Mouse (Mus musculus) spleen, adult 2 months (tissue): Measurements from ENCODE around the gene U2surp. TPM values are rescaled to one million over a fixed set of nuclear protein-coding genes. Genes with fewer than 3 reads are reported as not detected.

Experiments used
- DNase-seq, 2 experiments: peaks; one replicate each; pipeline versions ENCODE4 v3.0.0 to v3.0.0-alpha.2; 2012 to 2021; ENCODE audit warnings: low spot score in 2 of 2, low read depth in 1 of 2
- H3K27ac ChIP-seq: fragments of 200-500 bp; 2 replicates; pipeline ENCODE4 v1.5.1; 2012; ENCODE audit warnings: low read length, inconsistent platforms; ENCODE audit not compliant: insufficient read depth
- H3K27me3 ChIP-seq: fragments of 200-500 bp; 2 replicates; pipeline ENCODE4 v1.6.1; 2012; ENCODE audit warnings: mild to moderate bottlenecking, moderate library complexity, low read length, inconsistent platforms; ENCODE audit not compliant: control insufficient read depth, insufficient read depth
- H3K36me3 ChIP-seq: fragments of 200-500 bp; 2 replicates; pipeline ENCODE4 v1.6.1; 2012; ENCODE audit warnings: mild to moderate bottlenecking, low read length, inconsistent platforms; ENCODE audit not compliant: control insufficient read depth, insufficient read depth
- H3K4me1 ChIP-seq: fragments of 200-500 bp; 2 replicates; pipeline ENCODE4 v1.6.1; 2011; ENCODE audit warnings: inconsistent platforms; ENCODE audit not compliant: control insufficient read depth, insufficient read depth, insufficient read length
- H3K4me3 ChIP-seq: fragments of 200-500 bp; 2 replicates; pipeline ENCODE4 v1.5.1; 2011; ENCODE audit warnings: mild to moderate bottlenecking, inconsistent platforms; ENCODE audit not compliant: insufficient read depth, insufficient read length; ENCODE audit errors: extremely low read depth
- CTCF ChIP-seq: fragments of 200-500 bp; IDR thresholded peaks from 2 replicates; pipeline ENCODE4 v1.5.1; 2011; ENCODE audit warnings: mild to moderate bottlenecking, inconsistent platforms; ENCODE audit not compliant: insufficient read depth, insufficient read length, insufficient replicate concordance; ENCODE audit errors: extremely low read depth
- POLR2A ChIP-seq: fragments of 200-500 bp; IDR thresholded peaks from 2 replicates; pipeline ENCODE4 v1.6.1; 2011; ENCODE audit warnings: low read depth, low read length, inconsistent platforms
- WGBS: fragments of 180-500 bp; shearing (Covaris S2); methylation state at CpG from one replicate; pipeline ENCODE4 v1.1.7; 2018; 5-methylcytosine and 5-hydroxymethylcytosine counted together
- polyA plus RNA-seq: library from polyadenylated mRNA; depleted of rRNA; stranded (reverse); fragments of >200 nt; gene quantifications from 2 replicates; pipeline ENCODE4 v1.2.3, GENCODE M21; 2012; rRNA removed

Gene U2surp
- 1.6 and 1.7 TPM in 2 replicates for polyA plus RNA-seq

GRCm38 (mm10) chr9:95511472-95512330 lies at the start of gene U2surp:
TSS of gene U2surp (minus strand) at chr9:95511996.
- Histone ChIP-seq H3K27ac (peak within 1 kb of the TSS; percentile 87), H3K4me1 (peaks cover 8% of the 10 kb centered on the region; the same call in 1 of the 2 replicates), H3K4me3 (peak within 1 kb of the TSS; percentile 87), H3K27me3 (no peaks in the 10 kb centered on the region), H3K36me3 (no peaks in the 10 kb centered on the region)
- WGBS, result under 1% methylated on average over 74 of the region's 74 CpGs
- TF ChIP-seq CTCF (no peak), POLR2A (no peak; the same call in 1 of the 2 replicates)
- DNase-seq, result peak; percentile 93 to 96

DNA sequence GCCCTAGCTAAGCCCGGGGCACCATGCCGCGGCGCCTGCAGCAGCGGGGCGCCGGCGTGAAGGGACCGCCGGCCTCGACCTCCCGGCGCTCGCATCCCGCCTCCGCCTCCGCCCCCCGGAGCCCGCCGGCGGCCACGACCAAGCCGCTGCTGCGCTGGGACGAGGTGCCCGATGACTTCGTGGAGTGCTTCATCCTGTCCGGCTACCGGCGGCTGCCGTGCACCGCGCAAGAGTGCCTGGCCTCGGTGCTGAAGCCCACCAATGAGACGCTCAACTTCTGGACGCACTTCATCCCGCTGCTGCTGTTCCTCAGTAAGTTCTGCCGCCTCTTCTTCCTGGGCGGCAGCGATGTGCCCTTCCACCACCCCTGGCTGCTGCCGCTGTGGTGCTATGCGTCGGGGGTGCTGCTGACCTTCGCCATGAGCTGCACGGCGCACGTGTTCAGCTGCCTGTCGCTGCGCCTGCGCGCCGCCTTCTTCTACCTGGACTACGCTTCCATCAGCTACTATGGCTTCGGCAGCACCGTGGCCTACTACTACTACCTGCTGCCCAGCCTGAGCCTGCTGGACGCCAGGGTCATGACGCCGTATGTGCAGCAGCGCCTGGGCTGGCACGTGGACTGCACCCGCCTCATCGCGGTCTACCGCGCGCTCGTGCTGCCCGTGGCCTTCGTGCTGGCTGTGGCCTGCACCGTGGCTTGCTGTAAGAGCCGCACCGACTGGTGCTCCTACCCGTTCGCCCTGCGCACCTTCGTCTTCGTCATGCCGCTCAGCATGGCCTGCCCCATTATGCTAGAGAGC lies 48.3 kb upstream of the U2surp start:
- Histone ChIP-seq H3K36me3 (no peaks in the 10 kb centered on the region), H3K4me1 (peaks cover 3% of the 10 kb centered on the region; the same call in 1 of the 2 replicates), H3K4me3 (peak overlapping the region; percentile 41; the same call in 1 of the 2 replicates), H3K27me3 (peaks cover 12% of the 10 kb centered on the region), H3K27ac (peak overlapping the region; percentile 74)
- no peak for DNase-seq
- TF ChIP-seq POLR2A (no peak), CTCF (no peak)
- 21% methylated on average over 66 of the region's 78 CpGs for WGBS

- H3K4me1 ChIP-seq, result peaks cover 3% of the 10 kb centered on the region; the same call in 1 of the 2 replicates
- WGBS, result 2% methylated on average over 105 of the region's 118 CpGs
- peaks cover 12% of the 10 kb centered on the region for H3K27me3 ChIP-seq
- H3K36me3 ChIP-seq, result no peaks in the 10 kb centered on the region
- H3K4me3 ChIP-seq, result peak within 1 kb of the TSS; percentile 43; the same call in 1 of the 2 replicates
- peak within 1 kb of the TSS; percentile 74 for H3K27ac ChIP-seq
- TF ChIP-seq CTCF, result no peak
- TF ChIP-seq POLR2A, result no peak
- no peak for DNase-seq
Observed at GRCm38 (mm10) chr9:95559059-95559935, 47.5 kb upstream of the U2surp start, which contains the start of gene Paqr9. TSS of gene Paqr9 (plus strand) at chr9:95559657.

GRCm38 (mm10) chr9:95558726-95559058 lies 46.9 kb upstream of the U2surp start:
- WGBS, result 21% methylated on average over 11 of the region's 11 CpGs
- TF ChIP-seq CTCF (no peak), POLR2A (no peak)
- Histone ChIP-seq H3K4me1 (peaks cover 3% of the 10 kb centered on the region; the same call in 1 of the 2 replicates), H3K36me3 (no peaks in the 10 kb centered on the region), H3K27ac (peak overlapping the region; percentile 40; the same call in 1 of the 2 replicates), H3K4me3 (no peak overlapping the region), H3K27me3 (peaks cover 12% of the 10 kb centered on the region)
- no peak for DNase-seq

DNA sequence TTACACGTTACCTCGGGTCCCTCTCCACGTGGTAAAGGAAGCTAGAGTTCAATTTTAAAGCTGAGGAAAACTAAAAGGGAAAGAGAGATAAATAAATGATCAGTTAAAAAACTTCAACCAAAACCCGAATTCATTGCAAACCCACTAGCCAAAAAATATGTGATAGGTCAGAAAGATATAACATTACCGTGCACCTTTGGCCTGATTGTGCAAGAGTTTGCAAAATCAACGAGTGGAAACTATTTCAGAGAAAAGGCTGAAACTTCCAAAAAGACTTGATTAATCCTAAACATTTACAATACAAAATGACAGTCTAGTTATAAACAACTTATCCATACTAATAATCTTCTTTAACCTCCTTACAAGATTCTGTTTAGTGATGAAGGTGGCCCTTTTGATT lies 45.9 kb upstream of the U2surp start:
- no peak overlapping the region for H3K4me3 ChIP-seq
- H3K36me3 ChIP-seq, result no peaks in the 10 kb centered on the region
- 62% methylated on average over 6 of the region's 6 CpGs for WGBS
- peaks cover 3% of the 10 kb centered on the region; the same call in 1 of the 2 replicates for H3K4me1 ChIP-seq
- DNase-seq, result no peak
- no peak overlapping the region for H3K27ac ChIP-seq
- TF ChIP-seq POLR2A (no peak), CTCF (no peak)
- peaks cover 12% of the 10 kb centered on the region for H3K27me3 ChIP-seq

GRCm38 (mm10) chr9:95556067-95556512 lies 44.3 kb upstream of the U2surp start:
- TF ChIP-seq CTCF (no peak), POLR2A (no peak)
- Histone ChIP-seq H3K36me3 (no peaks in the 10 kb centered on the region), H3K4me1 (peaks cover 3% of the 10 kb centered on the region; the same call in 1 of the 2 replicates), H3K27ac (peak overlapping the region; percentile 12; the same call in 1 of the 2 replicates), H3K27me3 (peaks cover 12% of the 10 kb centered on the region), H3K4me3 (no peak overlapping the region)
- DNase-seq, result no peak
- WGBS, result 82% methylated on average over 4 of the region's 4 CpGs
